Mouse (Mus musculus): ENCODE measurements around the gene Pde4d.

DNA sequence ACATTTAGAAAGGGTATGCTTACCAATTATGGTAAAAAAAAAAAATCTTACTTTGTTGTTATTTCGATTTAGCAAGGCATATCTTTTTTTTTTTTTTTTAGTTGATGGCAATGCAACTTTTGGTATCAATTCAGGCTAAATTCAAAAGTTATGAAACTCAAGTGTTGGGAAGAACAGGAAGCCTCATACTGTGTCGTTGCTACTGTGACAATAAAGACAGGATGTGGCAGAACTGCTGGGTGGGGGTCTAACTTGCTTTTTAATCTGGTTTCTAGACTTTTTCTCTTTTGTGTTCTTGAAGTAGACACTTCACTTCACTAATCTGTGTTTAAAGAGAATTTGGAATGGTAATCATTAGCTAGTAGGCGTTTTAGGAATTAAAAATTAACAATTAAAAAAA is 147.2 kb downstream of the Pde4d start:
- no peak for TF ChIP-seq CTCF (IDR thresholded peaks at IDR 0.05; ENCODE audit: extremely low read depth, insufficient read depth, low read length)
- TF ChIP-seq POLR2A (IDR thresholded peaks at IDR 0.05; ENCODE audit: extremely low read depth, insufficient read depth, low read length), result no peak
